Mouse (Mus musculus) layer of hippocampus, adult 2 months (tissue): ENCODE measurements around the gene Arid5b. TPM values are rescaled to one million over a fixed set of nuclear protein-coding genes. Genes with fewer than 3 reads are reported as not detected.

ENCODE experiments used
- DNase-seq, 2 experiments: peaks; one replicate each; pipeline ENCODE4 v3.0.0; 2022; ENCODE audit warnings: low spot score in 2 of 2
- H3K27ac ChIP-seq: fragments of 200-600 bp; 2 replicates; pipeline ENCODE4 v1.8.1; 2022
- H3K4me3 ChIP-seq: fragments of 200-600 bp; 2 replicates; pipeline ENCODE4 v1.8.1; 2022; ENCODE audit warnings: mild to moderate bottlenecking
- CTCF ChIP-seq: fragments of 200-600 bp; conservative IDR thresholded peaks from 2 replicates; pipeline ENCODE4 v1.8.1; 2022; ENCODE audit warnings: antibody characterized with exemption, mild to moderate bottlenecking, moderate library complexity
- total RNA-seq, 2 experiments: library from RNA; stranded (reverse); gene quantifications; 2 replicates each; pipeline ENCODE4 v1.2.3; 2021

Arid5b gene
- total RNA-seq, 2 experiments from 2014 or later, result 25.5 to 27.2 TPM

DNA sequence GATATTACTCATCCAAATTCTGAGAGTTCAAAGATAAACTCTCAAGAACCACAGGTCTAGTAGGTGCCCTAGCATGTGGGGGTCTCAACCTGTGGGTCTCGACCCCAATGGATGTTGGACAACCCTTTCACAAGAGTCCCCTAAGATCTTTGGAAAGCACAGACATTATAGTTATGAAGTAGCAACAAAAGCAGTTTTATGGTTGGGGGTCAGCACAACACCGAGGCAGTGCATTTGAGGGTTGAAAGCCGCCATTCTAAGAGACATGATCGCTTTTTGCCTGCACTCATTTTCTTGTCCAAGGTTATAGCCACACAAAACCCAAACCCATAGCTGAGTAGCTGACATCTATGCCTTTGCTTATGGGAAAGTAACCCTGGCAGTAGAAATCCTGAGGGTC, 105.6 kb downstream of the Arid5b start:
- DNase-seq, result no peak
- Histone ChIP-seq H3K4me3 (no peak overlapping the region), H3K27ac (no peak overlapping the region)
- TF ChIP-seq CTCF, result no peak

- no peak for DNase-seq
- TF ChIP-seq CTCF, result peak; percentile 57
- Histone ChIP-seq H3K4me3 (no peak overlapping the region), H3K27ac (no peak overlapping the region)
Observed at GRCm38 (mm10) chr10:68171974-68172373, 106.6 kb downstream of the Arid5b start.

DNA sequence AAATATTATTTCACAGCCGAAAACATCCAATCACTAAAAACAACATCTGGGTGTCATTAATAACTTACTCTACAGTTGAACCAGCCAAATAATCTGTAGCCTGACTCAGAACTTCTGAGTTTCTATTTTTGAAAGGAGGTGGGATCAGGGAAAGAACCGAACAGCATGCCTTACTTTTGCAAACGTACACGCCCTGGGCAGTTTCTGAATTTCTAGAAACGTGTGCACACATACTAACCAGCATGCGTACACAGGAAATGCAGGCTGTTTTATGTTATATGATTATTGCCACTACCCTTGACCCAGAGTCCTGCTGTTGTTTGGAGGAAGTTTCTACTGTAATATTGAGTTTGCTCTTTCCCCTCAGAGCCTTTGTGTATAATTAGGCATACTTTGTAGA, 109.9 kb downstream of the Arid5b start:
- DNase-seq, result no peak
- no peak overlapping the region for H3K4me3 ChIP-seq
- no peak for TF ChIP-seq CTCF
- H3K27ac ChIP-seq, result peak overlapping the region; percentile 72

GRCm38 (mm10) chr10:68168141-68168540, 110.4 kb downstream of the Arid5b start:
- peak overlapping the region; percentile 23; the same call in 1 of the 2 replicates for H3K27ac ChIP-seq
- TF ChIP-seq CTCF, result no peak
- no peak for DNase-seq

GRCm38 (mm10) chr10:68167118-68167517, 111.4 kb downstream of the Arid5b start:
- no peak for TF ChIP-seq CTCF
- DNase-seq, result no peak
- Histone ChIP-seq H3K27ac (no peak overlapping the region), H3K4me3 (no peak overlapping the region)

More at GRCm38 (mm10) chr10:68168141-68168540, 110.4 kb downstream of the Arid5b start:
- H3K4me3 ChIP-seq, result no peak overlapping the region

DNA sequence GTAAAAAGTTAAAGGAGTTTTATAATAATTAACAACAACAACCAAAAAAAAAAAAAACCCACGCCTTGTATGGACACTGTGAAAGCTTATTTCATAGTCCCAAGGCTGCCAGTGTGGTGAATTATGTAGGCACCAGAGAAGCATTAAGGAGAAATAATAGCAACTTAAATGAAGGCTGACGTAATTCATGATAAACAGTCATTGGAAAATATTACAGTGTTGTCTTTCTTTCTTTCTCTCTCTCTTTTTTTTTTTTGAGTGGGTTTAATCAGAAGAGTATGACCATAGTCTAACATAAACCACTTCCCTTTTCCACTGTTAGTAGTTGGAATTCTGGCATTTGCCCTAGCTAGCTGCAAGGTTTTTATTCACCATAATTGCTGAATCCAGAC, 111.8 kb downstream of the Arid5b start:
- H3K27ac ChIP-seq, result peak overlapping the region; percentile 63; the same call in 1 of the 2 replicates
- DNase-seq, result no peak
- no peak for TF ChIP-seq CTCF
- H3K4me3 ChIP-seq, result no peak overlapping the region

DNA sequence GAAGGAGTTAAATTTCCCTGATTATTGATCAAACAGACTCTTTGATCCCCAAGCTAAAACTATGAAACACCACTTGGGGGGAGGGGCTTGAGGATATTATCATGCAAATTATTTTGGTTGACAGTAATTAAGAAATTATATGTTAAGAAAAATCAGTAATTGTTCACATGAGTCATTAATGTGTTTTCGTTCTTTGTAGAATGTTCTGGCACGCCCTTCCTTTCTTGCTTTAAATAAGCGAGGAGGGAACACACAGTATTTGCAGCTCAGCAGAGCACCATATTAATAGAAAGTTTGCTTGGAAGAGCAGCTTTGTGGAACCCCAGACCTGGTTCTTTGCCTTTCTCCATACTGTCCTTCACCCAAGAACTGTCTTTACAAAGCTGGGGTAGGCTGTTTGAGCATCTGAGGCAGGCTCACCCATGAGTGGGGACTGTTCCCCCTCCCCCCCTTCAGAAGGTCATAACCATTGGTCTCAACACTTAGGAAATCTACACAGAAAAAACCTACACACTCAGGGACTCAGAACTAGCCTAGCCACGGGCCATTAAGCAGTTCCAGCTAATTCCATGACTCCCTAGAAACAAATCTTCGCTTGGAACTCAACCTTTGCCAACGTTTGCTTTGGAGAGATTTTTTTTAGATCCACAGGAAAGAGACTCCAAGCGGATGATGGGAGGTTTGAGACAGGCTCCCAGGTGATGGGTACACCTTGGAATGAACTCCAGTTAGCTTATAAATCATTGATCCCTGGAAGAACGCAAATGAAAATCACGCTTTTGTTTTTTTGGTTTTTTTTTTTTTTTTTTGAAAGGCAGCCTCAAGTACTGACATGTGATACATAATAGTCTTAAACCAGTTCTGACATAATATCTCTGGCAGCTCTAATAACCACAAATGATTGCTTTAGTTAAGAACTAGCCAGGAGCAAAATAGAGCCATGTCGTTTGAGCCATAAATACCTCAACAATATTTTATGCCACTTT, 112.5 kb downstream of the Arid5b start:
- H3K27ac ChIP-seq, result peak overlapping the region; percentile 63
- no peak for TF ChIP-seq CTCF
- no peak overlapping the region for H3K4me3 ChIP-seq
- no peak for DNase-seq

DNA sequence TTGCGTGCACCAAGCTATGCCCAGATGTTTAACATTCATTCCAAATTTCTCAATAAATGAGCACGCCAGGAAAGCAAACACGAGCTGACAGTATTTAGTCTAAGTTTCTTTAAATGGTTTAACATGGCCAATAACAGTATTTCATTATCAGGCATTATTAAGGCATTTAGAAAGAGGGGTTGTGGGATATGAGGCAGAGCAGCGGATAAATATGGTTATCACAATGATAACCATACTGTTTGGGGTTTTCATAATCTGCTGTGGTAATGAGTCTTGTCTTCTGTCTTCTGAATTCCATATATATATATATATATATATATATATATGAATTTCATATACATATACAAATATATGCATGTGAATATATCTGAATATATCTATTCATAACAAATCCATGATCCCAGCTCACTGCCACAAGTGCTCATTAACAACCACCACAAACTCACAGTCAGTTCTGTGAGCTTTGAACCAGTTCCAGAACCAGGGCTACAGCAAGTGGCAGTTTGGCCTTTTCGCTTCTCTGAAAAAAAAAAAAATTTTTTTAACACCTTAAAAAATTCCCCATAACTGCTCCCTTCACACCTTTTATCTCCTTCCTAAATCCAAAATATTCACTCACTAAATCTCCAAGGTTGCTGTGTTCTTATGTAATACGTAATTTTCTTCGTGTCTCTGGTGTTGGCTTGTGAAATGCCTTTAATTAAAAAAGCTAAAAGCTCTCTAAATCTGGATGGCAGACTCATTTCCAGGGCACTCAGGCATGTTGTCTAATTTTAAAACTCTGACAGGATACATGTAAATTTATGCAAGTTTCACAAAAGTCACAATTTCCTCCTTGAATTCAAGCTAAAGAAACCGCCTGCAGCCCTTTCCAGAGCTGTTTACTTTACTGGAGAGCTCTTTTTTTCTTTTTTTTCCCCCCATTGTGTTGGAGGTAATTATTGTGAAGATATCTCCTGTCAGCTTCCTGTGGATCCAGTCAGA, 113.5 kb downstream of the Arid5b start:
- no peak for TF ChIP-seq CTCF
- H3K27ac ChIP-seq, result peak overlapping the region; percentile 63
- peak in 1 of 2 experiments; percentile 30 for DNase-seq
- 0 out of 2 replicates have a peak overlapping the region, but pooled peaks have one; percentile 6 for H3K4me3 ChIP-seq

GRCm38 (mm10) chr10:68164137-68164536, 114.4 kb downstream of the Arid5b start:
- no peak for DNase-seq
- no peak for TF ChIP-seq CTCF

DNA sequence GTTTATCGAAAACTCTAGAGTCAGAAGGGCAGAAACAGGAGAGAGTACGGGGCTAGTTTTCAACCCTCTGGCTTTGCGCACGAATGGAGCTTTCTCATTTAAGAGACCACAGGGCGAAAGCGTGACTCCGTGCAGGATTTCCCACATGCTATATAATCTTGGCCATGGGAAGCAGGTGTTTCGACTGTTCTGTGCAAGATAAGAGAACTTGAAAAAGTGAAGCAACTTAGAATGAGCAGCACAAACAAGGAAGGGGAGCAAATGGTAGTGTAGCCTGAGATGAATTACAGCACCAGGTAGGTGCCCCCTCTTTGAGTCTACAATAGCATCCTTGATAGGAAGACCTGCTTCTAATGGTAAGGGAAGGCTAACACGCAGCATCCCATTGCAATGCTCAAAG, 118.8 kb downstream of the Arid5b start:
- no peak for DNase-seq
- no peak overlapping the region for H3K4me3 ChIP-seq
- no peak for TF ChIP-seq CTCF
- H3K27ac ChIP-seq, result no peak overlapping the region

More at GRCm38 (mm10) chr10:68164137-68164536, 114.4 kb downstream of the Arid5b start:
- Histone ChIP-seq H3K4me3 (no peak overlapping the region), H3K27ac (0 out of 2 replicates have a peak overlapping the region, but pooled peaks have one; percentile 63)

DNA sequence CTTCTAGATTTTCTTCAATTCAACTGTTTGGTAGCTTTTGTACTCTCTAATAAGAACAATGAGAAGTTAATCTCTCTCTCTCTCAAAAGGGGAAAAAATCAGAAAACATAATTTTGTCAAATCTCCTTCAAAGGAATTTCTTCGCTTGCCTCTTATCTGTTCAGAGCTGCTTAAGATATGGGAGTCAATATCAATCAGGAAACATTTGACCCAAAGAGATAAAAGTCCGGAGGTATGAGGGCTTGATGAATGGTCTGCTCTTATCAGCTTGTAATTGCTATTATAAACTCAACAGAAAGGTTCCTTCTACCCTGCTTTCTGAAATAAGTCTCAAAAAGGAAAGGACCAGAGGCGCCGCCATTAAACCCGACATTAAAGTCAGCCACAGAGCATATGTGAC, 120.0 kb downstream of the Arid5b start:
- no peak overlapping the region for H3K27ac ChIP-seq
- H3K4me3 ChIP-seq, result no peak overlapping the region
- DNase-seq, result no peak
- no peak for TF ChIP-seq CTCF

DNA sequence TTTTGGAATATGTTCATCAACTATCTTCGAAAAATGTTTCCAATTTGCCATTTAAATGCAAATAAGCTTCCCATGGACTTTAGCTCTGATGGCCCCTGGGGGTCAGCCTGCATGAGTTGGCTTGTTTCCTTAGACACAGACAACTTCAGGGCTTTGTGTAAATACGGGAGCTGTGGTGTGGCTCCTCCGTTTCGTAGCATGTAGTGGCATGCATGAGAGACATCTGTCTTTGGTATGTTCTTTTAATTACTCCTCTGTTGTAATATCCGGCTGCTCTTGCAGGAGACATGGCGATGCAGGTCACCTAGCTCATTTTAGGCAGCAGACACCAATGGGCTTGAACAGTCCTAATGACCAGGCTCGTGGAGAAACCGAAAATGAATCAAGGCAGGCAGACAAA, 121.0 kb downstream of the Arid5b start:
- Histone ChIP-seq H3K4me3 (no peak overlapping the region), H3K27ac (no peak overlapping the region)
- no peak for DNase-seq
- no peak for TF ChIP-seq CTCF

DNA sequence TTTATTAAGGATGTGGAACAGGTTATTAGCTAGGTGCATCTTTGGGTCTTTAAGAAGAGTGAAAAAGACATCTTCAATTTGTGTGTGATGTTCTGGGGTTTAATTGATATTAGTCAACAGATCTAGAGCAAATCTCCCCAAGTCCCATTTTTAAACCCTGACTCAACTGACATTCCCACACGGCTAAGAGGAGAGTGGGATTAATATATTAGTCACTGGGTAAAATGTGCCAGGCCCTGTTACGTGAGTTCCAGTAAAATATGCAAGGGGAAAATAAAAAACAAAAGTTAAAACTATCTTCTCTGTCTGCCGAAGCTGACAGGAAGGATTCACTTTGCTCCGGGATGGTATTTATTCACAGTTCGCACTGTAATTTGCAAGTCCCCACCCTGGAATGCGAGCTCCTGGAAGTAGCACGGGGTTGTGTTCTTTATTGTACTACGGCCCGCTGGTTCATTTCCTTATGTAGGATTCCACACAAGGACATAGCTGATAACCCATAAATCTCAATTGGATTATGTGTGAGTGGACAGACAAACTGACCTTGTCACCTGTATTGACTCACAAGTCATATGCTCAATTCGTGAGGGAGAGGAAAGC, 121.8 kb downstream of the Arid5b start:
- Histone ChIP-seq H3K4me3 (no peak overlapping the region), H3K27ac (peak overlapping the region; percentile 43; the same call in 1 of the 2 replicates)
- DNase-seq, result no peak
- TF ChIP-seq CTCF, result no peak
